In the genomic region with DNA sequence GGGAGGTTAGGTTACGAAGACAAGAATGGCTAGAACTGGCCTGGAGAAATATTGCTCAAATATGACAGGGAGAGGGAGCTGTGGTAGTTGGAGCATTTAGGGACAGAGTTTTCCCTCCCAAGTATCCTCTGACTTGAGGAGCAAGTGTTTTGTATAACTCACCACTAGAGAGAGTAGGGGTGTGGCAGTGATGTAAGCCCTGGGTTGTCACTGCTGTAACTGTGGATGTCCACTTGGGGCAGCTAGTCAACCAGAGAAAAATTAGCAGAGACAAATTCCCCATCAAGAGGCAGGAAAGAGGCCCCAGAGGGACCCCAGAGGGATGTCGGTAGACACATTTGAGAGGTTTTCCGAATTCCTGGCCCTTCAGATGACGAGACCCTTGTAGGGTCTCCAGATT, we compare ENCODE assay signal across 8 mouse cellular contexts. TPM values are rescaled to one million over a fixed set of nuclear protein-coding genes. Genes with fewer than 3 reads are reported as not detected.
DNase-seq lines count a peak whose midpoint lies in the region; ATAC-seq and TF ChIP-seq lines count a peak whose summit lies in the region.
"Had no signal": no experiment of that assay in that cellular context is flagged by ENCODE, and none has a peak within 500 bp of the region (broad histone marks: within the 10 kb centered on the region; RNA-seq: fewer than 3 reads in every experiment).

No protein-coding gene starts in this region.

- H3K27me3 ChIP-seq in hindbrain, embryonic 16.5 days (replicated peaks; ENCODE audit: control insufficient read depth, insufficient read depth, low read length): no peaks in the 10 kb centered on the region
- 0 out of 2 replicates have a peak, but pooled peaks cover 3% of the 10 kb centered on the region for H3K27me3 ChIP-seq in hindbrain, embryonic 13.5 days
- peaks cover 4% of the 10 kb centered on the region for H3K27me3 ChIP-seq in CH12.LX (replicated peaks)
- no peaks in the 10 kb centered on the region for H3K27me3 ChIP-seq in liver, embryonic 11.5 days (replicated peaks; ENCODE audit: control insufficient read depth, insufficient read depth, low read length)
- no peaks in the 10 kb centered on the region for H3K27me3 ChIP-seq in stomach, embryonic 16.5 days (ENCODE audit: control insufficient read depth, insufficient read depth, low read length)

- dilution Hi-C loops in CH12.LX (cut with MboI; ENCODE audit: extremely low pct_ligation_motif_present, extremely low pct_unique_long_range_greater_than_20kb, low sequenced_read_pairs): no loop called here

- H3K36me3 ChIP-seq in hindbrain, embryonic 16.5 days (ENCODE audit: control insufficient read depth, insufficient read depth, low read length): no peaks in the 10 kb centered on the region
- H3K36me3 ChIP-seq in hindbrain, embryonic 13.5 days: no peaks in the 10 kb centered on the region
- peaks cover 2 to 19% of the 10 kb centered on the region in 2 experiments for H3K36me3 ChIP-seq in CH12.LX (replicated peaks in 1 of 2; ENCODE audit: control insufficient read depth in 1 of 2, insufficient read depth in 1 of 2, low read length in 1 of 2)
- H3K36me3 ChIP-seq in liver, embryonic 11.5 days (ENCODE audit: control insufficient read depth, insufficient read depth, low read length): no peaks in the 10 kb centered on the region
- H3K36me3 ChIP-seq in stomach, embryonic 16.5 days (ENCODE audit: control insufficient read depth, insufficient read depth, low read length): no peaks in the 10 kb centered on the region

- in situ Hi-C loops in CH12.LX (cut with MboI; ENCODE audit: low pct_ligation_motif_present, low pct_unique_long_range_greater_than_20kb, low sequenced_read_pairs): no loop called here

- no peak for TF ChIP-seq EP300 in CH12.LX (IDR thresholded peaks at IDR 0.05; ENCODE audit: low read length)

- TF ChIP-seq POLR2A in CH12.LX (IDR thresholded peaks at IDR 0.05; ENCODE audit: low read depth, low read length): no peak

- H3K9ac ChIP-seq in hindbrain, embryonic 16.5 days (ENCODE audit: low read depth, low read length): no peak overlapping the region
- no peak overlapping the region for H3K9ac ChIP-seq in hindbrain, embryonic 13.5 days
- H3K9ac ChIP-seq in CH12.LX (ENCODE audit: insufficient read depth, low read depth): no peak overlapping the region
- no peak overlapping the region for H3K9ac ChIP-seq in liver, embryonic 11.5 days (ENCODE audit: low read depth, low read length)
- no peak overlapping the region for H3K9ac ChIP-seq in stomach, embryonic 16.5 days (ENCODE audit: low read length)

- no peaks in the 10 kb centered on the region for H3K79me2 ChIP-seq in CH12.LX (replicated peaks; ENCODE audit: control insufficient read depth, extremely low read depth, insufficient read depth, poor library complexity, severe bottlenecking)

- no peak overlapping the region for H3K4me2 ChIP-seq in hindbrain, embryonic 16.5 days (ENCODE audit: low read length)
- H3K4me2 ChIP-seq in hindbrain, embryonic 13.5 days: no peak overlapping the region
- no peak overlapping the region for H3K4me2 ChIP-seq in CH12.LX (ENCODE audit: insufficient read depth, low read depth, poor library complexity, severe bottlenecking)
- H3K4me2 ChIP-seq in liver, embryonic 11.5 days: no peak overlapping the region
- no peak overlapping the region for H3K4me2 ChIP-seq in stomach, embryonic 16.5 days (ENCODE audit: low read depth, low read length)

- peak; percentile 62 to 98; a peak in 3 of 4 replicates for TF ChIP-seq CTCF in CH12.LX (conservative IDR thresholded peaks at IDR 0.05 in 1 of 2, IDR thresholded peaks at IDR 0.05 in 1 of 2; ENCODE audit: low read depth in 2 of 2, low read length in 2 of 2)

- H3K4me3 ChIP-seq in hindbrain, embryonic 16.5 days (ENCODE audit: low read length): no peak overlapping the region
- no peak overlapping the region for H3K4me3 ChIP-seq in hindbrain, embryonic 13.5 days
- H3K4me3 ChIP-seq in CH12.LX (replicated peaks in 1 of 3; ENCODE audit: low read depth in 2 of 3, low read length in 2 of 3, poor library complexity in 1 of 3): no peak overlapping the region
- H3K4me3 ChIP-seq in liver, embryonic 11.5 days (ENCODE audit: low read depth, low read length): no peak overlapping the region
- no peak overlapping the region for H3K4me3 ChIP-seq in stomach, embryonic 16.5 days (replicated peaks; ENCODE audit: low read length)

- intact Hi-C loops in heart, postnatal 14 days (cut with DNase I): loop anchor here (1.0 to 10.0 kb wide), 3 partner anchors 59 to 179 kb away; no protein-coding TSS in a partner anchor

- TF ChIP-seq RAD21 in CH12.LX (IDR thresholded peaks at IDR 0.05; ENCODE audit: low read depth, low read length): peak; percentile 46

- no peaks in the 10 kb centered on the region for H3K9me3 ChIP-seq in hindbrain, embryonic 16.5 days (ENCODE audit: control insufficient read depth, low read length)
- H3K9me3 ChIP-seq in hindbrain, embryonic 13.5 days: no peaks in the 10 kb centered on the region
- no peaks in the 10 kb centered on the region for H3K9me3 ChIP-seq in CH12.LX (replicated peaks; ENCODE audit: low read length)
- H3K9me3 ChIP-seq in liver, embryonic 11.5 days (ENCODE audit: control insufficient read depth, low read length): no peaks in the 10 kb centered on the region
- H3K9me3 ChIP-seq in stomach, embryonic 16.5 days (replicated peaks; ENCODE audit: control insufficient read depth, low read length): no peaks in the 10 kb centered on the region

- no peak overlapping the region for H3K27ac ChIP-seq in hindbrain, embryonic 16.5 days (ENCODE audit: low read depth, low read length)
- no peak overlapping the region for H3K27ac ChIP-seq in hindbrain, embryonic 13.5 days
- no peak overlapping the region for H3K27ac ChIP-seq in CH12.LX (ENCODE audit: insufficient read depth, low read depth)
- H3K27ac ChIP-seq in liver, embryonic 11.5 days (ENCODE audit: low read depth, low read length): no peak overlapping the region
- peak overlapping the region; percentile 89 for H3K27ac ChIP-seq in stomach, embryonic 16.5 days (ENCODE audit: low read length)

- 76% methylated on average over 4 of the region's 4 CpGs for WGBS in hindbrain, embryonic 16.5 days
- 62% methylated on average over 4 of the region's 4 CpGs for WGBS in hindbrain, embryonic 13.5 days
- WGBS in liver, embryonic 11.5 days: 57% methylated on average over 4 of the region's 4 CpGs
- 64% methylated on average over 4 of the region's 4 CpGs for WGBS in stomach, embryonic 16.5 days

- H3K4me1 ChIP-seq in hindbrain, embryonic 16.5 days (ENCODE audit: control insufficient read depth, insufficient read depth, low read depth, low read length): no peaks in the 10 kb centered on the region
- H3K4me1 ChIP-seq in hindbrain, embryonic 13.5 days (replicated peaks): no peaks in the 10 kb centered on the region
- H3K4me1 ChIP-seq in CH12.LX (ENCODE audit: control insufficient read depth in 1 of 2, insufficient read depth in 2 of 2): peaks cover 0 to 4% of the 10 kb centered on the region in 2 experiments; a peak in 1 of 4 replicates
- H3K4me1 ChIP-seq in liver, embryonic 11.5 days (replicated peaks; ENCODE audit: control insufficient read depth, insufficient read depth, low read length): no peaks in the 10 kb centered on the region
- H3K4me1 ChIP-seq in stomach, embryonic 16.5 days (ENCODE audit: control insufficient read depth, insufficient read depth, low read length): peaks cover 4% of the 10 kb centered on the region; the same call in 1 of the 2 replicates

- ATAC-seq in hindbrain, embryonic 16.5 days: peak; percentile 45; the same call in 1 of the 2 replicates
- no peak for ATAC-seq in hindbrain, embryonic 13.5 days (ENCODE audit: low FRiP score)
- ATAC-seq in activated CD4-positive, CD25-positive, alpha-beta regulatory T cell, adult 4 months: peak; percentile 75
- peak; percentile 70; the same call in 1 of the 2 replicates for ATAC-seq in liver, embryonic 11.5 days (replicated peaks; ENCODE audit: low FRiP score)
- ATAC-seq in stomach, embryonic 16.5 days (ENCODE audit: insufficient read depth, low FRiP score): no peak

- peak; percentile 58 for DNase-seq in CH12.LX (ENCODE audit: extremely low read depth)
- peak; percentile 35 to 65 for DNase-seq in heart, postnatal 14 days
- DNase-seq in liver, embryonic 11.5 days (ENCODE audit: low spot score): peak; percentile 31

RNA-seq across cellular contexts. Expression of gene S100a14, which starts 1.2 kb away (rescaled TPM):
- polyA plus RNA-seq in hindbrain, embryonic 16.5 days (2015; fragmentation: Nextera tagmentation; extraction: Ambion mirVana): 0.19 TPM in 1 of 2 replicates, not detected in the other
- not detected in 2 replicates for polyA plus RNA-seq in hindbrain, embryonic 13.5 days (2015; fragmentation: Nextera tagmentation; extraction: Ambion mirVana)
- total RNA-seq in CH12.LX (2012; rRNA removed) (not detected in 2 replicates), CH12.LX (2014; rRNA removed) (not detected in 2 replicates)
- polyA plus RNA-seq in CH12.LX (2012; ENCODE audit: insufficient read length, low read depth): not detected in 2 replicates
- polyA plus RNA-seq in activated CD4-positive, CD25-positive, alpha-beta regulatory T cell, adult 4 months (2017; shearing (Covaris generic)): under 1 TPM in 1 of 2 experiments, not detected in 1; 0.47 TPM
- total RNA-seq in heart, postnatal 14 days (2021): 1 to 10 TPM in 1 of 2 experiments, under 1 TPM in 1; 0.74 to 1.7 TPM
- polyA plus RNA-seq in liver, embryonic 11.5 days (2014; fragmentation: Nextera tagmentation; extraction: Ambion mirVana): not detected in 2 replicates
- 149 and 199 TPM in 2 replicates for polyA plus RNA-seq in stomach, embryonic 16.5 days (2015; fragmentation: Nextera tagmentation; extraction: Ambion mirVana)
- polyA plus RNA-seq: neural tube, embryonic 11.5 days had no signal

RNA-seq across cellular contexts. Expression of gene S100a13, which starts 11.2 kb away (rescaled TPM):
- 13.6 and 17.2 TPM in 2 replicates for polyA plus RNA-seq in hindbrain, embryonic 16.5 days (2015; fragmentation: Nextera tagmentation; extraction: Ambion mirVana)
- 10.6 and 12.2 TPM in 2 replicates for polyA plus RNA-seq in hindbrain, embryonic 13.5 days (2015; fragmentation: Nextera tagmentation; extraction: Ambion mirVana)
- total RNA-seq in CH12.LX (2012; rRNA removed): 35.5 and 37.1 TPM in 2 replicates
- total RNA-seq in CH12.LX (2014; rRNA removed): 37.1 and 41.6 TPM in 2 replicates
- polyA plus RNA-seq in CH12.LX (2012; ENCODE audit: insufficient read length, low read depth): 19.3 and 22.1 TPM in 2 replicates
- polyA plus RNA-seq in activated CD4-positive, CD25-positive, alpha-beta regulatory T cell, adult 4 months (2017; shearing (Covaris generic)): 100 to 1,000 TPM; 235 to 298 TPM
- total RNA-seq in heart, postnatal 14 days (2021): 10 to 100 TPM; 29.1 to 29.8 TPM
- 21.4 and 22.7 TPM in 2 replicates for polyA plus RNA-seq in liver, embryonic 11.5 days (2014; fragmentation: Nextera tagmentation; extraction: Ambion mirVana)
- polyA plus RNA-seq in stomach, embryonic 16.5 days (2015; fragmentation: Nextera tagmentation; extraction: Ambion mirVana): 37.3 and 44.1 TPM in 2 replicates

RNA-seq across cellular contexts. Expression of gene S100a1, which starts 11.2 kb away (rescaled TPM):
- 26.1 and 40.5 TPM in 2 replicates for polyA plus RNA-seq in hindbrain, embryonic 16.5 days (2015; fragmentation: Nextera tagmentation; extraction: Ambion mirVana)
- 8.4 and 9.5 TPM in 2 replicates for polyA plus RNA-seq in hindbrain, embryonic 13.5 days (2015; fragmentation: Nextera tagmentation; extraction: Ambion mirVana)
- 8.9 and 13.2 TPM in 2 replicates for total RNA-seq in CH12.LX (2012; rRNA removed)
- total RNA-seq in CH12.LX (2014; rRNA removed): 2.6 and 3.8 TPM in 2 replicates
- polyA plus RNA-seq in CH12.LX (2012; ENCODE audit: insufficient read length, low read depth): 2.7 and 5.0 TPM in 2 replicates
- 1 to 10 TPM; 5.6 to 6.6 TPM for polyA plus RNA-seq in activated CD4-positive, CD25-positive, alpha-beta regulatory T cell, adult 4 months (2017; shearing (Covaris generic))
- 100 to 1,000 TPM; 516 to 570 TPM for total RNA-seq in heart, postnatal 14 days (2021)
- polyA plus RNA-seq in liver, embryonic 11.5 days (2014; fragmentation: Nextera tagmentation; extraction: Ambion mirVana): 16.5 and 21.9 TPM in 2 replicates
- polyA plus RNA-seq in stomach, embryonic 16.5 days (2015; fragmentation: Nextera tagmentation; extraction: Ambion mirVana): 85.3 and 99.1 TPM in 2 replicates

RNA-seq across cellular contexts. Expression of gene S100a16, which starts 11.6 kb away (rescaled TPM):
- polyA plus RNA-seq in hindbrain, embryonic 16.5 days (2015; fragmentation: Nextera tagmentation; extraction: Ambion mirVana): 50.5 and 60.8 TPM in 2 replicates
- 33.6 and 37.9 TPM in 2 replicates for polyA plus RNA-seq in hindbrain, embryonic 13.5 days (2015; fragmentation: Nextera tagmentation; extraction: Ambion mirVana)
- not detected in 2 replicates for total RNA-seq in CH12.LX (2012; rRNA removed)
- total RNA-seq in CH12.LX (2014; rRNA removed): not detected in 2 replicates
- not detected in 2 replicates for polyA plus RNA-seq in CH12.LX (2012; ENCODE audit: insufficient read length, low read depth)
- not detected for polyA plus RNA-seq in activated CD4-positive, CD25-positive, alpha-beta regulatory T cell, adult 4 months (2017; shearing (Covaris generic))
- 10 to 100 TPM; 77.3 to 86.0 TPM for total RNA-seq in heart, postnatal 14 days (2021)
- polyA plus RNA-seq in liver, embryonic 11.5 days (2014; fragmentation: Nextera tagmentation; extraction: Ambion mirVana): 52.5 and 58.1 TPM in 2 replicates
- polyA plus RNA-seq in stomach, embryonic 16.5 days (2015; fragmentation: Nextera tagmentation; extraction: Ambion mirVana): 407 and 487 TPM in 2 replicates

RNA-seq across cellular contexts. Expression of gene Chtop, which starts 16.1 kb away (rescaled TPM):
- 161 and 164 TPM in 2 replicates for polyA plus RNA-seq in hindbrain, embryonic 16.5 days (2015; fragmentation: Nextera tagmentation; extraction: Ambion mirVana)
- 195 and 197 TPM in 2 replicates for polyA plus RNA-seq in hindbrain, embryonic 13.5 days (2015; fragmentation: Nextera tagmentation; extraction: Ambion mirVana)
- 88.5 and 106 TPM in 2 replicates for total RNA-seq in CH12.LX (2012; rRNA removed)
- total RNA-seq in CH12.LX (2014; rRNA removed): 130 and 134 TPM in 2 replicates
- 126 and 137 TPM in 2 replicates for polyA plus RNA-seq in CH12.LX (2012; ENCODE audit: insufficient read length, low read depth)
- polyA plus RNA-seq in activated CD4-positive, CD25-positive, alpha-beta regulatory T cell, adult 4 months (2017; shearing (Covaris generic)): 10 to 100 TPM; 43.5 to 67.8 TPM
- 100 to 1,000 TPM; 101 to 123 TPM for total RNA-seq in heart, postnatal 14 days (2021)
- 78.2 and 86.3 TPM in 2 replicates for polyA plus RNA-seq in liver, embryonic 11.5 days (2014; fragmentation: Nextera tagmentation; extraction: Ambion mirVana)
- polyA plus RNA-seq in stomach, embryonic 16.5 days (2015; fragmentation: Nextera tagmentation; extraction: Ambion mirVana): 92.7 and 105 TPM in 2 replicates

Comparison
In these comparisons a context has a peak if more than half of its experiments do, and no peak if none do; other contexts are left out.
1. ATAC-seq: peak in hindbrain, embryonic 16.5 days (single experiment), activated CD4-positive, CD25-positive, alpha-beta regulatory T cell, adult 4 months (single experiment) and liver, embryonic 11.5 days (single experiment); none in hindbrain, embryonic 13.5 days (single experiment) and stomach, embryonic 16.5 days (single experiment).
2. RNA of gene S100a14, which starts 1.2 kb away (polyA plus RNA-seq): 149 to 199 TPM in stomach, embryonic 16.5 days; 0.47 TPM in activated CD4-positive, CD25-positive, alpha-beta regulatory T cell, adult 4 months, 0.19 TPM in hindbrain, embryonic 16.5 days, not detected in hindbrain, embryonic 13.5 days, not detected in CH12.LX and not detected in liver, embryonic 11.5 days; every median in the first group is over 100 times any median in the second.
3. Peak in every context shown above with its lines, with median percentiles within 50 percentile points of each other: DNase-seq.